Mouse (Mus musculus): ENCODE measurements around the gene Nup210l.

DNA sequence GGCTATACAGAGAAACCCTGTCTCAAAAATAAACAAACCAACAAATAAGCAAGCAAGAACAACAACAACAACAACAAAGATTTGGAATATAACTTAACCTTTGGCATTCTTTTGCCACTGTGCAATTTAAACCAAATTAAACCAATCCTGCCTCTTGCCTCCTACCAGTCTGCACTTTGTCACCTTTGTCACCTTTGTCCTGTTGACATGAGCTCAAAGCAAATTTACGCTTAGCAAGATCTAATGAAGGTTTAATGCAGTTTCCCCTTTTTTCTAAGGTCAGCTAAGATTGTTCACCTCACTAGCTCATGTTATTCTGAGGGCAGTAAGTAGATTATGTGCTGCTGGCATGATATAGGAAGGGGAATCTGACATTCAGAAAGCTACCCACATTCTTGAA lies 93.6 kb downstream of the Nup210l start:
- no peak for TF ChIP-seq CTCF (IDR thresholded peaks at IDR 0.05; ENCODE audit: extremely low read depth, insufficient read depth, insufficient read length, insufficient replicate concordance)
- TF ChIP-seq POLR2A (IDR thresholded peaks at IDR 0.05; ENCODE audit: low read depth, low read length): no peak

Data from spleen, adult 2 months (tissue).